Mouse (Mus musculus) ES-E14 (cell line): ENCODE results near the gene Ppp2r3a. TPM values are rescaled to one million over a fixed set of nuclear protein-coding genes. Genes with fewer than 3 reads are reported as not detected.

Experiments
- DNase-seq: peaks from one replicate; pipeline ENCODE4 v3.0.0-alpha.2; 2013; ENCODE audit warnings: low read depth, low spot score
- H3K27ac ChIP-seq: 2 replicates; pipeline ENCODE4 v1.5.1; 2012; ENCODE audit warnings: low read depth, mild to moderate bottlenecking, low read length, moderate library complexity, mixed read lengths; ENCODE audit not compliant: poor library complexity, insufficient read depth, severe bottlenecking
- H3K36me3 ChIP-seq: 2 replicates; pipeline ENCODE4 v1.6.1; 2012; ENCODE audit warnings: mild to moderate bottlenecking, low read length, moderate library complexity, mixed read lengths; ENCODE audit not compliant: control insufficient read depth, poor library complexity, insufficient read depth, severe bottlenecking
- H3K4me1 ChIP-seq, 2 experiments: fragments of 150-350 bp in 1 of 2; sonication (generic) in 1 of 2; 2 replicates each; pipeline ENCODE4 v1.6.1; 2012; ENCODE audit warnings: low read length in 2 of 2, mild to moderate bottlenecking in 1 of 2, mixed read lengths in 1 of 2; ENCODE audit not compliant: control insufficient read depth in 2 of 2, insufficient read depth in 2 of 2, poor library complexity in 1 of 2
- H3K4me3 ChIP-seq, 2 experiments: fragments of 150-350 bp in 1 of 2; sonication (generic) in 1 of 2; 2 replicates each; pipeline ENCODE4 v1.5.1; 2012; ENCODE audit warnings: low read length in 2 of 2, low read depth in 1 of 2, mild to moderate bottlenecking in 1 of 2, mixed read lengths in 1 of 2; ENCODE audit not compliant: insufficient read depth in 1 of 2, poor library complexity in 1 of 2, severe bottlenecking in 1 of 2
- H3K9ac ChIP-seq: 2 replicates; pipeline ENCODE4 v1.6.1; 2012; ENCODE audit warnings: low read depth, mild to moderate bottlenecking, low read length, mixed read lengths; ENCODE audit not compliant: poor library complexity, insufficient read depth, severe bottlenecking
- H3K9me3 ChIP-seq: fragments of 150-350 bp; sonication (generic); 2 replicates; pipeline ENCODE4 v1.6.1; 2012; ENCODE audit warnings: low read depth, mild to moderate bottlenecking, low read length; ENCODE audit not compliant: control insufficient read depth, insufficient read depth
- CHD2 ChIP-seq: IDR thresholded peaks from 2 replicates; pipeline ENCODE4 v1.6.1; 2014; ENCODE audit warnings: mild to moderate bottlenecking, low read depth, low read length, inconsistent platforms
- HCFC1 ChIP-seq: IDR thresholded peaks from 2 replicates; pipeline ENCODE4 v1.6.1; 2012; ENCODE audit warnings: low read length, inconsistent platforms, borderline replicate concordance; ENCODE audit not compliant: insufficient read depth
- MAFK ChIP-seq: IDR thresholded peaks from 2 replicates; pipeline ENCODE4 v1.6.1; 2014; ENCODE audit warnings: mild to moderate bottlenecking, low read depth, low read length, inconsistent platforms; ENCODE audit not compliant: insufficient read depth
- ZC3H11A ChIP-seq: IDR thresholded peaks from 2 replicates; pipeline ENCODE4 v1.6.1; 2012; ENCODE audit warnings: low read depth, mild to moderate bottlenecking, inconsistent platforms, low read length, borderline replicate concordance
- ZNF384 ChIP-seq: IDR thresholded peaks from 2 replicates; pipeline ENCODE4 v1.6.1; 2012; ENCODE audit warnings: low read depth, low read length, inconsistent platforms
- in situ Hi-C, 2 experiments: fragments of 600-800 bp; cut with MboI; formaldehyde crosslinking; loops; one replicate each; pipeline ENCODE4 v1.15.1; 2025; ENCODE audit warnings: low sequenced_read_pairs in 2 of 2, inconsistent platforms in 1 of 2; ENCODE audit not compliant: unreplicated experiment in 2 of 2
- total RNA-seq: library from RNA; depleted of rRNA; stranded (reverse); fragments of 300-350 nt; gene quantifications from 2 replicates; pipeline ENCODE4 v1.2.3, GENCODE M21; 2012

Ppp2r3a gene
- total RNA-seq, 1 experiment = 4.1 TPM

- no peaks in the 10 kb centered on the region for H3K9me3 ChIP-seq
- H3K36me3 ChIP-seq = no peaks in the 10 kb centered on the region
- H3K4me3 ChIP-seq = no peak overlapping the region
- H3K27ac ChIP-seq = no peak overlapping the region
- in situ Hi-C loops = no loop called here
- H3K9ac ChIP-seq = no peak overlapping the region
- H3K4me1 ChIP-seq = no peaks in the 10 kb centered on the region
- DNase-seq = no peak
- TF ChIP-seq ZNF384 (no peak), MAFK (no peak), ZC3H11A (no peak), HCFC1 (no peak), CHD2 (no peak)
Measured at GRCm38 (mm10) chr9:101270020-101270419, 18.4 kb upstream of the Ppp2r3a start.

- H3K27ac ChIP-seq = no peak overlapping the region
- H3K4me1 ChIP-seq = no peaks in the 10 kb centered on the region
- H3K9ac ChIP-seq = no peak overlapping the region
- H3K36me3 ChIP-seq = no peaks in the 10 kb centered on the region
- in situ Hi-C loops = no loop called here
- no peak overlapping the region for H3K4me3 ChIP-seq
- no peak for DNase-seq
- TF ChIP-seq ZNF384 (no peak), HCFC1 (no peak), MAFK (no peak), ZC3H11A (no peak), CHD2 (no peak)
- H3K9me3 ChIP-seq = no peaks in the 10 kb centered on the region
Measured at GRCm38 (mm10) chr9:101266043-101266442, 14.4 kb upstream of the Ppp2r3a start.

GRCm38 (mm10) chr9:101265546-101265945 is 14.0 kb upstream of the Ppp2r3a start:
- TF ChIP-seq ZNF384 (no peak), ZC3H11A (no peak), CHD2 (no peak), HCFC1 (no peak), MAFK (no peak)
- no peak overlapping the region for H3K9ac ChIP-seq
- H3K4me3 ChIP-seq = no peak overlapping the region
- DNase-seq = no peak
- no peaks in the 10 kb centered on the region for H3K36me3 ChIP-seq
- H3K4me1 ChIP-seq = no peaks in the 10 kb centered on the region
- H3K27ac ChIP-seq = no peak overlapping the region
- no peaks in the 10 kb centered on the region for H3K9me3 ChIP-seq
- in situ Hi-C loops = no loop called here

GRCm38 (mm10) chr9:101262815-101263214 is 11.2 kb upstream of the Ppp2r3a start:
- H3K27ac ChIP-seq = no peak overlapping the region

GRCm38 (mm10) chr9:101261989-101262571 is 10.5 kb upstream of the Ppp2r3a start:
- no peak for DNase-seq
- TF ChIP-seq MAFK = no peak
- no peak for TF ChIP-seq ZNF384
- no peak for TF ChIP-seq HCFC1
- TF ChIP-seq CHD2 = no peak
- TF ChIP-seq ZC3H11A = no peak
- H3K4me3 ChIP-seq = no peak overlapping the region
- H3K27ac ChIP-seq = no peak overlapping the region
- H3K36me3 ChIP-seq = no peaks in the 10 kb centered on the region
- H3K4me1 ChIP-seq = no peaks in the 10 kb centered on the region
- no peak overlapping the region for H3K9ac ChIP-seq
- in situ Hi-C loops = no loop called here
- no peaks in the 10 kb centered on the region for H3K9me3 ChIP-seq

More at GRCm38 (mm10) chr9:101262815-101263214, 11.2 kb upstream of the Ppp2r3a start:
- in situ Hi-C loops = no loop called here
- no peak overlapping the region for H3K9ac ChIP-seq
- no peaks in the 10 kb centered on the region for H3K4me1 ChIP-seq
- H3K9me3 ChIP-seq = no peaks in the 10 kb centered on the region
- H3K36me3 ChIP-seq = no peaks in the 10 kb centered on the region
- TF ChIP-seq MAFK (no peak), HCFC1 (no peak), CHD2 (no peak), ZC3H11A (no peak), ZNF384 (no peak)
- DNase-seq = no peak
- H3K4me3 ChIP-seq = no peak overlapping the region
